Mouse (Mus musculus) Patski (cell line): ENCODE data around the gene Col19a1. TPM values are rescaled to one million over a fixed set of nuclear protein-coding genes. Genes with fewer than 3 reads are reported as not detected.
"Not testable (repeated sequence)": the region's sequence is repeated elsewhere in the genome, so short reads cannot be mapped to it uniquely, and the experiment has no call there.

Experiments
- ATAC-seq: fragments of 100-300 bp; one replicate; pipeline ENCODE4 v1.8.0; 2021
- CTCF ChIA-PET: fragments of 350-600 bp; sonication (Branson Sonifier 250); formaldehyde crosslinking; loops from one replicate; lab custom pipeline; 2022; ENCODE audit warnings: inconsistent platforms; lab: Charles Lee
- POLR2A ChIA-PET: fragments of 350-600 bp; sonication (Branson Sonifier 250); formaldehyde crosslinking; loops from one replicate; lab custom pipeline; 2022; ENCODE audit warnings: antibody characterized with exemption, inconsistent platforms; lab: Charles Lee
- DNase-seq: peaks from one replicate; pipeline ENCODE4 v3.0.0-alpha.2; 2011; ENCODE audit warnings: low read depth, low spot score
- H3K27me3 ChIP-seq: fragments of 371-371 bp; one replicate; pipeline ENCODE4 v1.5.1; 2021
- CTCF ChIP-seq: fragments of 100-300 bp; IDR thresholded peaks from one replicate; pipeline ENCODE4 v1.5.1; 2021
- in situ Hi-C: fragments of 300-500 bp; cut with MboI; formaldehyde crosslinking; loops from 3 replicates; pipeline ENCODE4 v1.11.1; 2018; ENCODE audit warnings: low pct_unique_long_range_greater_than_20kb, mixed read lengths
- polyA plus RNA-seq: library from polyadenylated mRNA; unstranded; gene quantifications from one replicate; pipeline ENCODE4 v1.2.3, GENCODE M21; 2021

Col19a1 gene
- not detected for polyA plus RNA-seq

DNA sequence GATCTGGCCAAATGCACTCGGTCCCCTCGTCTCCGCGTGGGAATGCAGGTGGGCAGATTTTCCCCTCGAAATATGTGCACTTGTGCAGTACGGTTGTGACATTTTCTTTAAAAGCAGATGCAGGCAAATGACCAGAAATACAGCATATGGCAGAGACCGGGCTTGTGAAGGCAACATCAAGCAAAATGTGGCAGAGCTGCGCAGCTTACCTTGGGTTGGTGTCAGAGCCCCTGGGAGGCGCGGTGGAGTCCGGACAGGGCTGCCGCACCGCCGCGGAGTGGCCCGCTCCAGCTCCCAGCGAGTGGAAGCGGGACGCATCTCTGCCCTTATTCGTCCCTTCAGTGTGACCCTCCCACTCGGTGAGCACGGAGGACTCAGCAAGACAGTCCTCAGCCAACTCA, at the start of gene Col19a1:
Gene Col19a1 (minus strand): TSS at position 332 of the 401 bp plus-strand sequence.
- DNase-seq: no peak
- in situ Hi-C loops: no loop called here
- ATAC-seq: no peak
- no peak for TF ChIP-seq CTCF
- CTCF ChIA-PET: interaction anchor here (1.2 kb wide), 1 partner anchor 9 kb away, joined by 3 read pairs; no protein-coding TSS in a partner anchor
- POLR2A ChIA-PET: no interaction called here
- peaks cover 55% of the 10 kb centered on the region for H3K27me3 ChIP-seq

DNA sequence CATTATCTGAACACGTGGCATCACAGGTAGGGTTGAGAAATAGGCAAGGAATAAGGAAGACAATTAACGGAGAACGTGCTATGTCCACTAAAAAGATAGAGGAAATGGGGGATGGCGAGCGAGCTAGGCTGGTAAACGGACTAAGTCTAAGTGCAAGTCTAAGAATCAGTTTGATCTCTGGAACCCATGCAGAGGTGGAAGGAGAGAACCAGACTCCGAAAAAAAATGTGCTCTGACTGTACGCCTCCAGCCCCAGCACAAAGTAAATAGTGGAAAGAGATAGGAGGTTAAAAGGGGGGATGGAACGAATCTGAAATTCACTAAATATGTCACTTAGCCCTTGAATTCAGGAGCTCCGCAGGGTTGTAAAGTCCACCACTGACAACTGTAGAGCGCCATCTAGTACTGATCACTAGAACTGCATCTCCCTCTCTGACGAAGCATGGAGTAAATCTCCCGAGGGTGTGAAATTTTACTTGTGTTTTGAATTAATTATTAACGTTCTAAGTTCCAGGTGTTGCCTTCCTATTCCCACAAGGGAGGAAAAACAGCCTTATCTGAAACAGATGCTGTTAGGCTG, 46.4 kb upstream of the Col19a1 start:
- DNase-seq (no peak), ATAC-seq (no peak)
- TF ChIP-seq CTCF: peak; percentile 52
- peaks cover 38% of the 10 kb centered on the region for H3K27me3 ChIP-seq
- ChIA-PET CTCF (interaction anchor here (0.6 to 1.5 kb wide), 5 partner anchors 125 to 261 kb away, joined by 3 to 4 read pairs (median 3); no protein-coding TSS in a partner anchor), POLR2A (no interaction called here)
- in situ Hi-C loops: loop anchor here (10.0 kb wide), 1 partner anchor 249 kb away; no protein-coding TSS in a partner anchor

DNA sequence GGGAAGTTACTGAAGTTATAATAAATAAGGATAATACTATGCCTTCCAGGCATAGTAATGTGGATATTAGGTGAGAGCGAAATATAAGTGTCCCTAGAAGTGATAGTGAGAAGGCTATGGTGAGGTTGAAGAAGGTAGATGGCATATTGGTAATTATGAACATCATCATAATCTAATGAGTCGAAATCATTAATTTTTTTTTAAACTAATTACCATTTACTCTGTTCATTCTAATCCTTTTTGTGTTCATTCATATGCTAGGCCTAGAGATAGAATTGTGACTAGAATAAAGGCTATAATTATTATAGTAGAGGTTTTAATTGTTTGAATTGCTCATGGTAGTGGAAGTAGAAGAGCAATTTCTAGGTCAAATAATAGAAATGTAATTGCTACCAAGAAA, 25.3 kb upstream of the Col19a1 start:
- in situ Hi-C loops, ATAC-seq, POLR2A ChIA-PET, H3K27me3 ChIP-seq, DNase-seq, CTCF ChIA-PET: not testable (repeated sequence)

DNA sequence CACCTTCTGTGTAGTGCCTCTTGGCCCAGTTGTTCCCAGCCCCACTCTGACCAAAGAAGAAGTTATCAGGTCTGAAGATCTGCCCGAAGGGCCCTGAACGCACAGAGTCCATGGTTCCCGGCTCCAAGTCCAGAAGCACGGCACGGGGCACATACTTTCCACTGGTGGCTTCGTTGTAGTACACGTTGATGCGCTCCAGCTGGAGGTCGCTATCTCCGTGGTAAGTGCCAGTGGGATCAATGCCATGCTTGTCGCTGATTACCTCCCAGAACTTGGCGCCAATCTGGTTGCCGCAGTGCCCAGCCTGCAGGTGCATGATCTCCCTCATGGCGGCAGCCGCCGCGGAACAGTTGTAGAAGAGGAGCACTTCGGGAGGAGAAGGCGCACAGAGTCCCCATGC, 7.8 kb upstream of the Col19a1 start:
- ChIA-PET POLR2A (no interaction called here), CTCF (no interaction called here)
- ATAC-seq (no peak), DNase-seq (no peak)
- in situ Hi-C loops: no loop called here
- H3K27me3 ChIP-seq: peaks cover 18% of the 10 kb centered on the region
- TF ChIP-seq CTCF: no peak

DNA sequence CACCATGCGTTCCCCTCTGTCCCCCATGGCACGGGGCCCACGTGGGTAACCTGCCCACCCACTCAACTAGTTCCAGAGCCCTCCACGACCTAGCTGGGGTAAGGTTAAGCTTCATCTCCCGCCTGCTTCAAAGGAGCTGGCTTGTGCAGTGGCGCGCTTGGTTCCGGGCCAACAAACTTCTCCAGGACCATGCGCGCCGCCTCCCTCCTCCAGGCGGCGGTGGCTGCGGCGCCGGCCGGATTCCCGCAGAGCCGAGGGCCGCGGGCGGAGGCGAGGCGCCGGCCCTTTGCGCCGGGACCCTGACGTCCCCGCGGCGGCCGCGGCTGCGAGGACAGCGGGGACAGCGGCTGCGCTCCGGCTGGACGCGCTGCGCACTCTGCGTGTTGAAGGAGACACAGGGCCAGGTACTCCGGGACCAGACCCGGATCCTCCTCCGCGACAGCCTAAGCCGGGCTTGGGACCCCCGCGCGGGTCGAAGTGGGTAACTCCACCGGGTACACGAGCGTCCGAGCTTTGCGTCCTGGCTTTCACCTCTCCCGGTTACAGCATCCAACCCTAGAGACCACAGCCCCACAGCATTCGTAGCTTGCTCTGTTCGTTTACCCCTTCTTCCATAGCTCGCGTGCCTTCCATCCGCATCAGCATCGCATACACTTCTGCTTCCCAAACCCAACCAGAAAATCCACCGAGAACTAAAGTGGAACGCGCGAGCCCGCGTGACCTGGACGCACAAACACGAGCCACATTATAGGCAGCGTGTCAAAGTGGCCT, 717 bp downstream of the Col19a1 start:
- in situ Hi-C loops: no loop called here
- POLR2A ChIA-PET: no interaction called here
- DNase-seq (no peak), ATAC-seq (peak; percentile 31)
- no peak for TF ChIP-seq CTCF
- H3K27me3 ChIP-seq: peaks cover 57% of the 10 kb centered on the region
- CTCF ChIA-PET: no interaction called here

DNA sequence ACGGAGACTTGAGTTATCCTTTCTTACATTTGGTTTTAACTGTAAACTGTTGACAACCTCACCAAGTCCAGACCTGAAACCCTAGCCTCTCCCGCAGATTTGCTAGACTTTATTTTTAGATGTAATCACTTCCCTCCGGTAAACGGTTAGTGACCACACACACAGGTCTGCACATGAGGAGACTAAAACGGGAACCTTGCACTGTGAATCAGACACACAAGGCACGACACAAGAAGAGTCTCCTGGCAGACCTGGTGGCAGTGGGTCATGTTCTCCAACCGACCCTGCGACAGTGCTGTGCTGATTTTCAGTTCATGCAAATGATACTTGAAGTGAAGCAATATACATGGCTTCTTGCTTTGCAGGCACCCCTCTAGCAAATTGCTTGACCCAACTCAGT, 14.7 kb downstream of the Col19a1 start:
- H3K27me3 ChIP-seq: peaks cover 9% of the 10 kb centered on the region
- ChIA-PET CTCF (no interaction called here), POLR2A (no interaction called here)
- no peak for ATAC-seq
- no peak for TF ChIP-seq CTCF
- DNase-seq: no peak
- in situ Hi-C loops: no loop called here

DNA sequence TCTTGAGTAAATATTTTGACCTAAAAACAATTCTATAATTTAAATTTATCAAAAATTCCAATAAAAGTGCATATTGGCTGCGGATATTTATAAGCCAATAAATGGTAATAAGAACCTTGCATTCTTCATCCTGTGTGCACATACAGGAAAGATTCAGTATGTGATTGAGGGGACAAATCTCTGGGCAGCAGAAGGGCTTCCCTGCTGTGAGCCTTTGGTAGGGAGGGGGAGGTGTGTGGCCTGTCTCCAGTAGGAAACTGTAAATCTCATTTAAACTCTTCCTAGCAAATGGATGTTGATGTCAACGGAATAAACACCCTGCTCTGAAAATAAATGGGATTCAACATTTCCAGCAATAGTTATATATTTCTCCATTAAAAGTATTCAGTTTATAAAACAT, 23.2 kb downstream of the Col19a1 start:
- no peak for DNase-seq
- H3K27me3 ChIP-seq: peaks cover 16% of the 10 kb centered on the region
- in situ Hi-C loops: no loop called here
- no peak for TF ChIP-seq CTCF
- ChIA-PET POLR2A (no interaction called here), CTCF (no interaction called here)
- ATAC-seq: no peak

DNA sequence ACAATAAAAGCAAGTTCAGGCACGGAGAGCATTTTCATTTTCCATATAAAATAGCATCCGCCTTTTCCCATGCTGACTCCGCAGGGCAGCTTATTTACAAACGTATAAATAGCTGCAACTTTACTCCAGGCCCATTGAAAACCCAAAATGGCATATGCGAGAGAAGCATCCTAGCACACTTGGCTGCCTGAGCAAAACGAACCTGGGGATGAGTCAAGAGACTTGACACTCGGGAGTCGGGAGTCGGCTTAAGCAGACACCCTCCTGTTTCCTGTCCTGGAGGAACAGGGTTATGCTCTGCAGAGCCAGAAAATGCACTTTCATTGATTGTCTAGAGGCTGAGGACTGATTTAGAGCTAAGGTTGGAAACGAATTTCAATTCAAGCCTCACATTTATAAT, 29.3 kb downstream of the Col19a1 start:
- POLR2A ChIA-PET: no interaction called here
- in situ Hi-C loops: no loop called here
- ATAC-seq: no peak
- no peaks in the 10 kb centered on the region for H3K27me3 ChIP-seq
- TF ChIP-seq CTCF: no peak
- CTCF ChIA-PET: no interaction called here
- no peak for DNase-seq

DNA sequence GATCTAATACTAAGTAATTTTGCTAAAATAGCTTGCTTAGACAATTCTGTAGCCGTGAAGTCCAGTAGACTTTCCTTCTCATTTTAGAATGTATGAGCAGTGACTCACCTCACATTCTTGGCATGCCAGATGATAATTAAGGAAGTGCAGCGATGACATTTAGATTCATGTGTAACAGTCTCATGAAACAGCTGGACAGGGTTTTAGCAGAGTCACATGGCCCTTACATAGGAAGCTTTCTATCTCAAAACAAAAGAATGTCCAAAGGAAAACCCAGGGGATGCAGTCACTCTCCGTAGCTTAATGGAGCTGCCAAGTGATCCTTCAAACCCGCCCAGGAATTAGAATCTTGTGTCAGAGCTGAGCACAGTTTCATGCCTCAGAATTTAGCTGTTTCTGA, 33.8 kb downstream of the Col19a1 start:
- no peak for TF ChIP-seq CTCF
- DNase-seq (peak; percentile 55), ATAC-seq (peak; percentile 98)
- in situ Hi-C loops: no loop called here
- POLR2A ChIA-PET: no interaction called here
- no peaks in the 10 kb centered on the region for H3K27me3 ChIP-seq
- CTCF ChIA-PET: no interaction called here

DNA sequence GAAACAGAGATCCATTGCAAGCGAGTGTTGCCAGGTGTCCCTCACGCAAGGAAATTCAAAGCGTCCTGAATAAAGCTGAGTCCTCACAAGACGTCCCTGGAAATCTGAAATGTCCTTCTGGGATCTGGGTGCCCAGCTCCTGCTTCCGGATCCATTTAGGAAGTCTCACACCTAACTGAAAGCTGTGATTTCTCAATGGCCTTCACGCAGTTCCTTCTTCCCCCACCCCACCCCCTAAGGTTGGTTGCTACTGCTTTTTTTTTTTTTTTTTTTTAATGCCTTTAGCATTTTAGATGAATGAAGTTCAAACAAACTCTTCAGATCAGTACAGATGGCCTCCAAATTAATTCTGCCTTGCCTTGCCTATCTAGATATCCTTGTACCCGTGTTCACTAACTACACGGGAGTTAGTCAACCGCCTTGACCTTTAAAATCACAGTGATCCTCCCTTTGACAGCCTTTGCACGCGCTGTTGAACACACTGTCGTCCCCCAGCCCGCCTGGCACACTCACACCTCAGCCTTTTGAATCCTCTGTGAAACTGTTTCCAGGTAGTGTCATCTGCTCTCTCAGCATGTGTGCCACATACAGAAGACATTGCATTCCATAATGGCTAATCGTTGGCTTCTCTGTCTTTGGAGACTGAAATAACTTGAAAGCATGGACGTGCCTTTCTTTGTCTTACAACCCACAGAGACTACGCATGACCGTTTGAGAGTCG, 36.6 kb downstream of the Col19a1 start:
- CTCF ChIA-PET: interaction anchor here (0.9 kb wide), 1 partner anchor 13 kb away, joined by 3 read pairs; no protein-coding TSS in a partner anchor
- DNase-seq: no peak
- H3K27me3 ChIP-seq: no peaks in the 10 kb centered on the region
- no peak for ATAC-seq
- TF ChIP-seq CTCF: no peak
- in situ Hi-C loops: no loop called here
- POLR2A ChIA-PET: interaction anchor here (0.6 kb wide), 1 partner anchor 1274 kb away, joined by 3 read pairs; no protein-coding TSS in a partner anchor

DNA sequence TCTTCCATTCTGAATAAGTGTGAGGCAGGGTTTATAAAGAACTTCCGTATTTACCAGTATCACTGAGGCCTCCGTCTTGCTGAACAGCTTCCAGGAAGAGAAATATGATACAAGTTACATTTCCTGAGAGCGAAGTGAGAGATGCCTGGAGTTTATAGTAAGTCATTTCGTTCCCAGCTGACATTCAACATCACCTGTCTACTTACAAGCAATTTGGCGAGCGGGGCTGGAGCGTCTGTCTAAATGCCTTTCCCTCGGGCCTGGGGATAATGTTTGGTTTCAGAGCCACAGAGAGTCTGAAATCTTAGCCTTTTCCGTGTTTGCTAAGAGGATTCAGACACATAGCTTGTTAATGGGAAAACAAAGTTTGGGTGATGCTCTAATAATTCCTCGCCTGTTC, 37.2 kb downstream of the Col19a1 start:
- no peak for TF ChIP-seq CTCF
- no peaks in the 10 kb centered on the region for H3K27me3 ChIP-seq
- ChIA-PET CTCF (interaction anchor here (0.9 kb wide), 1 partner anchor 12 kb away, joined by 3 read pairs; no protein-coding TSS in a partner anchor), POLR2A (interaction anchor here (0.6 kb wide), 1 partner anchor 1273 kb away, joined by 3 read pairs; no protein-coding TSS in a partner anchor)
- DNase-seq (no peak), ATAC-seq (no peak)
- in situ Hi-C loops: no loop called here
